Mouse (Mus musculus) liver, adult 2 months (tissue): ENCODE data around the gene H2afj.

ENCODE experiments used
- CTCF ChIP-seq: fragments of 200-500 bp; IDR thresholded peaks from 2 replicates; pipeline ENCODE4 v1.5.1; 2011; ENCODE audit warnings: low read depth, low read length, control low read depth
- POLR2A ChIP-seq: fragments of 200-500 bp; IDR thresholded peaks from 2 replicates; pipeline ENCODE4 v1.6.1; 2011; ENCODE audit warnings: low read length, control low read depth; ENCODE audit not compliant: insufficient read depth; ENCODE audit errors: extremely low read depth

- TF ChIP-seq CTCF (no peak), POLR2A (no peak)
Measured at GRCm38 (mm10) chr6:136848399-136848798, 40.4 kb downstream of the H2afj start.
